In genomic region chr11:88849284-88849683, GRCm38 (mm10) we compare ENCODE assay signal across 8 mouse cellular contexts. TPM values are rescaled to one million over a fixed set of nuclear protein-coding genes. Genes with fewer than 3 reads are reported as not detected.
DNase-seq lines count a peak whose midpoint lies in the region; ATAC-seq lines count a peak whose summit lies in the region.
"Had no signal": no experiment of that assay in that cellular context is flagged by ENCODE, and none has a peak within 500 bp of the region (broad histone marks: within the 10 kb centered on the region; RNA-seq: fewer than 3 reads in every experiment).

No protein-coding gene starts in this region.

- WGBS in intestine, embryonic 14.5 days = 58% methylated on average over 8 of the region's 8 CpGs
- WGBS in limb, embryonic 13.5 days = 59% methylated on average over 8 of the region's 8 CpGs
- WGBS in stomach, embryonic 15.5 days = 56% methylated on average over 8 of the region's 8 CpGs
- 64% methylated on average over 8 of the region's 8 CpGs for WGBS in forebrain, embryonic 13.5 days

- peaks cover 20% of the 10 kb centered on the region for H3K36me3 ChIP-seq in intestine, embryonic 14.5 days (ENCODE audit: control insufficient read depth, insufficient read depth, low read length)
- peaks cover 16% of the 10 kb centered on the region for H3K36me3 ChIP-seq in limb, embryonic 13.5 days
- H3K36me3 ChIP-seq in stomach, embryonic 15.5 days = 0 out of 2 replicates have a peak, but pooled peaks cover 10% of the 10 kb centered on the region
- H3K36me3 ChIP-seq in forebrain, embryonic 13.5 days (ENCODE audit: poor library complexity, severe bottlenecking) = peaks cover 19% of the 10 kb centered on the region

- DNase-seq in adipocyte (ENCODE audit: low spot score) = peak; percentile 88
- peak; percentile 87 for DNase-seq in adrenal gland, postnatal 10 days
- peak; percentile 87 for DNase-seq in gastrocnemius, adult 18-20 months (ENCODE audit: low spot score)
- DNase-seq in intestine, embryonic 14.5 days (ENCODE audit: low spot score) = no peak

- H3K27ac ChIP-seq in intestine, embryonic 14.5 days (ENCODE audit: low read depth) = peak overlapping the region; percentile 44
- peak overlapping the region; percentile 45; the same call in 1 of the 2 replicates for H3K27ac ChIP-seq in limb, embryonic 13.5 days
- H3K27ac ChIP-seq in stomach, embryonic 15.5 days = peak overlapping the region; percentile 57
- H3K27ac ChIP-seq in forebrain, embryonic 13.5 days = no peak overlapping the region
- H3K27ac ChIP-seq: left cerebral cortex, adult 2 months had no signal

- no peaks in the 10 kb centered on the region for H3K27me3 ChIP-seq in intestine, embryonic 14.5 days (replicated peaks; ENCODE audit: control insufficient read depth, insufficient read depth, low read length)
- no peaks in the 10 kb centered on the region for H3K27me3 ChIP-seq in limb, embryonic 13.5 days
- no peaks in the 10 kb centered on the region for H3K27me3 ChIP-seq in stomach, embryonic 15.5 days (replicated peaks)
- H3K27me3 ChIP-seq in forebrain, embryonic 13.5 days = no peaks in the 10 kb centered on the region

- no peak for ATAC-seq in intestine, embryonic 14.5 days (replicated peaks; ENCODE audit: low FRiP score, low TSS enrichment, low read depth)
- ATAC-seq in limb, embryonic 13.5 days (ENCODE audit: low FRiP score, low read depth) = no peak
- ATAC-seq in stomach, embryonic 15.5 days (ENCODE audit: insufficient read depth, low FRiP score, low read depth) = no peak
- ATAC-seq in forebrain, embryonic 13.5 days = no peak

- H3K9ac ChIP-seq in intestine, embryonic 14.5 days (ENCODE audit: low read length) = no peak overlapping the region
- no peak overlapping the region for H3K9ac ChIP-seq in limb, embryonic 13.5 days
- no peak overlapping the region for H3K9ac ChIP-seq in stomach, embryonic 15.5 days
- H3K9ac ChIP-seq in forebrain, embryonic 13.5 days = no peak overlapping the region; the same call in 1 of the 2 replicates

- H3K9me3 ChIP-seq in intestine, embryonic 14.5 days (ENCODE audit: control insufficient read depth, low read length) = no peaks in the 10 kb centered on the region
- H3K9me3 ChIP-seq in limb, embryonic 13.5 days = no peaks in the 10 kb centered on the region
- no peaks in the 10 kb centered on the region for H3K9me3 ChIP-seq in stomach, embryonic 15.5 days
- H3K9me3 ChIP-seq in forebrain, embryonic 13.5 days (replicated peaks) = no peaks in the 10 kb centered on the region

- peaks cover 12% of the 10 kb centered on the region for H3K4me1 ChIP-seq in intestine, embryonic 14.5 days (replicated peaks; ENCODE audit: control insufficient read depth, insufficient read depth, low read length)
- peaks cover 33% of the 10 kb centered on the region for H3K4me1 ChIP-seq in limb, embryonic 13.5 days
- peaks cover 17% of the 10 kb centered on the region for H3K4me1 ChIP-seq in stomach, embryonic 15.5 days
- H3K4me1 ChIP-seq in forebrain, embryonic 13.5 days = peaks cover 21% of the 10 kb centered on the region

- no peak overlapping the region for H3K4me3 ChIP-seq in intestine, embryonic 14.5 days (ENCODE audit: low read depth, low read length)
- no peak overlapping the region for H3K4me3 ChIP-seq in limb, embryonic 13.5 days
- no peak overlapping the region for H3K4me3 ChIP-seq in stomach, embryonic 15.5 days (replicated peaks)
- no peak overlapping the region for H3K4me3 ChIP-seq in forebrain, embryonic 13.5 days
- H3K4me3 ChIP-seq: left cerebral cortex, adult 2 months had no signal

- no peak overlapping the region for H3K4me2 ChIP-seq in intestine, embryonic 14.5 days (ENCODE audit: low read length)
- H3K4me2 ChIP-seq in limb, embryonic 13.5 days (replicated peaks) = no peak overlapping the region
- no peak overlapping the region for H3K4me2 ChIP-seq in stomach, embryonic 15.5 days
- H3K4me2 ChIP-seq in forebrain, embryonic 13.5 days = no peak overlapping the region

RNA-seq across cellular contexts. Expression of gene Akap1, which starts 15.1 kb away (rescaled TPM):
- 100 to 1,000 TPM; 136 to 196 TPM for total RNA-seq in adrenal gland, postnatal 10 days (2021)
- 10 to 100 TPM; 54.5 to 82.7 TPM for total RNA-seq in gastrocnemius, adult 18-20 months (2021)
- 26.7 and 28.2 TPM in 2 replicates for polyA plus RNA-seq in intestine, embryonic 14.5 days (2014; fragmentation: Nextera tagmentation; extraction: Ambion mirVana)
- polyA plus RNA-seq in limb, embryonic 13.5 days (2015; fragmentation: Nextera tagmentation; extraction: Ambion mirVana) = 16.2 and 16.9 TPM in 2 replicates
- 23.5 and 24.6 TPM in 2 replicates for polyA plus RNA-seq in stomach, embryonic 15.5 days (2015; fragmentation: Nextera tagmentation; extraction: Ambion mirVana)
- 21.8 and 26.4 TPM in 2 replicates for polyA plus RNA-seq in forebrain, embryonic 13.5 days (2015; fragmentation: Nextera tagmentation; extraction: Ambion mirVana)
